Mouse (Mus musculus): ENCODE data around the gene Pdzd3. TPM values are rescaled to one million over a fixed set of nuclear protein-coding genes. Genes with fewer than 3 reads are reported as not detected.

Gene Pdzd3
- total RNA-seq, 2 experiments from 2014 or later: 1.4 to 1.8 TPM

DNA sequence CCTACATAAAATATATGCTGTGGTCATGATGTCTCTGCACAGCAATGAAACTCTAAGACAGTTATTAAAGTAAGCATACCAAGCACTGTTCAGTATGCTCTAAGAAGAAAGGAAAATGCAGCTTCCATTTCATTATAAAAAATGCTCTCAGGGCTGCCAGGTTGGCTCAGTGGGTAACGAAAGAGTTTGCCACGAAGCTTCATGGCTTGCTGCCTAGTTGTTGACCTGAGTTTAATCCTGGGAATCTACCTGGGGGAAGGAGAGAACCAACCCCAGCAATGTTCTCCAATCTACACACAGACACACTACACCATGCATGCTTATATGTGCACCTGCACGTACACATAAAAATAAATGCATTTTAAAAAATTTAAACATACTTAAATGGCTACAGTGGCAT is 52.1 kb downstream of the Pdzd3 start:
- DNase-seq: no peak

Other genes starting within 250 kb of the Pdzd3 start
- gene Thy1, start 208.1 kb downstream of the Pdzd3 start, total RNA-seq (2021): 100 to 1,000 TPM; 786 to 920 TPM
- gene Usp2, start 184.4 kb downstream of the Pdzd3 start, total RNA-seq (2021): 10 to 100 TPM; 66.2 to 74.9 TPM
- 1 to 10 TPM in 1 of 2 experiments, under 1 TPM in 1; 0.17 to 2.5 TPM for gene Mfrp, start 149.7 kb downstream of the Pdzd3 start, total RNA-seq (2021)
- 10 to 100 TPM; 17.0 to 17.6 TPM for gene C1qtnf5, start 144.2 kb downstream of the Pdzd3 start, total RNA-seq (2021)
- under 1 TPM; 0.35 to 0.61 TPM for gene Gm49380, start 138.0 kb downstream of the Pdzd3 start, total RNA-seq (2021)
- gene Rnf26, start 138.0 kb downstream of the Pdzd3 start, total RNA-seq (2021): 10 to 100 TPM; 28.4 to 28.6 TPM
- 10 to 100 TPM; 15.6 to 18.8 TPM for gene Mcam, start 117.0 kb downstream of the Pdzd3 start, total RNA-seq (2021)
- gene Cbl, start 17.4 kb downstream of the Pdzd3 start, total RNA-seq (2021): 10 to 100 TPM; 65.2 to 70.5 TPM
- 1 to 10 TPM; 1.3 to 2.4 TPM for gene Ccdc153, start 10.8 kb downstream of the Pdzd3 start, total RNA-seq (2021)
- 10 to 100 TPM; 13.5 TPM for gene Nlrx1, start 17.1 kb upstream of the Pdzd3 start, total RNA-seq (2021)
- 10 to 100 TPM; 63.6 to 73.1 TPM for gene Abcg4, start 37.1 kb upstream of the Pdzd3 start, total RNA-seq (2021)
- 10 to 100 TPM; 27.4 to 30.1 TPM for gene Hinfp, start 54.2 kb upstream of the Pdzd3 start, total RNA-seq (2021)
- gene C2cd2l, start 68.8 kb upstream of the Pdzd3 start, total RNA-seq (2021): 100 to 1,000 TPM; 184 to 198 TPM
- 10 to 100 TPM; 14.5 to 15.9 TPM for gene Dpagt1, start 74.5 kb upstream of the Pdzd3 start, total RNA-seq (2021)
- gene H2afx, start 83.2 kb upstream of the Pdzd3 start, total RNA-seq (2021): 10 to 100 TPM; 43.4 to 49.9 TPM
- gene Hmbs, start 92.8 kb upstream of the Pdzd3 start, total RNA-seq (2021): 10 to 100 TPM; 22.3 to 24.2 TPM
- gene Vps11, start 110.2 kb upstream of the Pdzd3 start, total RNA-seq (2021): 10 to 100 TPM; 50.9 to 52.1 TPM
- gene Hyou1, start 128.0 kb upstream of the Pdzd3 start, total RNA-seq (2021): 100 to 1,000 TPM; 136 to 157 TPM
- gene Slc37a4, start 145.4 kb upstream of the Pdzd3 start, total RNA-seq (2021): 10 to 100 TPM; 27.9 to 30.2 TPM
- gene Rps25, start 155.7 kb upstream of the Pdzd3 start, total RNA-seq (2021): 100 to 1,000 TPM; 660 to 671 TPM
- 10 to 100 TPM; 64.3 to 79.1 TPM for gene Trappc4, start 156.1 kb upstream of the Pdzd3 start, total RNA-seq (2021)
- 10 to 100 TPM; 23.0 to 28.7 TPM for gene Ccdc84, start 167.1 kb upstream of the Pdzd3 start, total RNA-seq (2021)
- not detected for gene Foxr1, start 189.7 kb upstream of the Pdzd3 start, total RNA-seq (2021)
- not detected for gene Upk2, start 203.5 kb upstream of the Pdzd3 start, total RNA-seq (2021)
- 10 to 100 TPM; 70.9 to 75.7 TPM for gene Bcl9l, start 231.4 kb upstream of the Pdzd3 start, total RNA-seq (2021)

Measured in layer of hippocampus, postnatal 36 days (tissue).